Mouse (Mus musculus) thymus, adult 2 months (tissue): ENCODE measurements around the gene 2810004N23Rik. TPM values are rescaled to one million over a fixed set of nuclear protein-coding genes. Genes with fewer than 3 reads are reported as not detected.

Experiments used
- DNase-seq: peaks from one replicate; pipeline ENCODE4 v3.0.0; 2021
- H3K27ac ChIP-seq: fragments of 200-500 bp; 2 replicates; pipeline ENCODE4 v1.5.1; 2012; ENCODE audit warnings: low read length, control low read depth; ENCODE audit not compliant: control insufficient read depth, insufficient read depth
- H3K27me3 ChIP-seq: fragments of 200-500 bp; 2 replicates; pipeline ENCODE4 v1.6.1; 2012; ENCODE audit warnings: mild to moderate bottlenecking, low read length, moderate library complexity, mixed read lengths; ENCODE audit not compliant: control insufficient read depth, insufficient read depth
- H3K36me3 ChIP-seq: fragments of 200-500 bp; 2 replicates; pipeline ENCODE4 v1.6.1; 2012; ENCODE audit warnings: mild to moderate bottlenecking, low read length, moderate library complexity; ENCODE audit not compliant: control insufficient read depth, insufficient read depth
- H3K4me1 ChIP-seq: fragments of 200-500 bp; replicated peaks from 2 replicates; pipeline ENCODE4 v1.6.1; 2012; ENCODE audit warnings: low read length; ENCODE audit not compliant: control insufficient read depth, insufficient read depth
- H3K4me3 ChIP-seq: fragments of 200-500 bp; 2 replicates; pipeline ENCODE4 v1.5.1; 2012; ENCODE audit warnings: mild to moderate bottlenecking, low read length, control low read depth, moderate library complexity; ENCODE audit not compliant: control insufficient read depth, insufficient read depth
- CTCF ChIP-seq: fragments of 200-500 bp; IDR thresholded peaks from 2 replicates; pipeline ENCODE4 v1.5.1; 2012; ENCODE audit warnings: mild to moderate bottlenecking, control low read depth, low read length, moderate library complexity, borderline replicate concordance; ENCODE audit not compliant: control insufficient read depth, poor library complexity, insufficient read depth; ENCODE audit errors: extremely low read depth
- POLR2A ChIP-seq: fragments of 200-500 bp; IDR thresholded peaks from 2 replicates; pipeline ENCODE4 v1.6.1; 2012; ENCODE audit warnings: mild to moderate bottlenecking, low read length, control low read depth, moderate library complexity; ENCODE audit not compliant: control insufficient read depth, poor library complexity, insufficient read depth; ENCODE audit errors: extremely low read depth
- WGBS: fragments of 180-500 bp; shearing (Covaris S2); methylation state at CpG from one replicate; pipeline ENCODE4 v1.1.7; 2018; 5-methylcytosine and 5-hydroxymethylcytosine counted together
- polyA plus RNA-seq: library from polyadenylated mRNA; depleted of rRNA; stranded (reverse); fragments of >200 nt; gene quantifications from 2 replicates; pipeline ENCODE4 v1.2.3, GENCODE M21; 2012

The 2810004N23Rik gene
- polyA plus RNA-seq, 1 experiment = 18.7 TPM

- Histone ChIP-seq H3K4me3 (no peak overlapping the region), H3K36me3 (peaks cover 51% of the 10 kb centered on the region), H3K27ac (no peak overlapping the region), H3K4me1 (no peaks in the 10 kb centered on the region), H3K27me3 (no peaks in the 10 kb centered on the region)
- TF ChIP-seq POLR2A (no peak), CTCF (no peak)
- 95% methylated on average over 5 of the region's 5 CpGs for WGBS
- no peak for DNase-seq
Observed at GRCm38 (mm10) chr8:124888385-124888784, 25.5 kb upstream of the 2810004N23Rik start.

- H3K27ac ChIP-seq = no peak overlapping the region
- H3K36me3 ChIP-seq = peaks cover 82% of the 10 kb centered on the region
Observed at GRCm38 (mm10) chr8:124878946-124879526, 16.1 kb upstream of the 2810004N23Rik start.

GRCm38 (mm10) chr8:124878141-124878540 lies 15.2 kb upstream of the 2810004N23Rik start:
- H3K4me1 ChIP-seq = no peaks in the 10 kb centered on the region
- H3K27me3 ChIP-seq = no peaks in the 10 kb centered on the region
- no peak for TF ChIP-seq POLR2A
- TF ChIP-seq CTCF = no peak
- 94% methylated on average over 5 of the region's 5 CpGs for WGBS
- no peak for DNase-seq
- peaks cover 80% of the 10 kb centered on the region for H3K36me3 ChIP-seq
- no peak overlapping the region for H3K27ac ChIP-seq
- no peak overlapping the region for H3K4me3 ChIP-seq

More at GRCm38 (mm10) chr8:124878946-124879526, 16.1 kb upstream of the 2810004N23Rik start:
- WGBS = 93% methylated on average over 10 of the region's 10 CpGs
- TF ChIP-seq CTCF (no peak), POLR2A (no peak)
- no peaks in the 10 kb centered on the region for H3K4me1 ChIP-seq
- H3K4me3 ChIP-seq = no peak overlapping the region
- DNase-seq = no peak
- H3K27me3 ChIP-seq = no peaks in the 10 kb centered on the region

GRCm38 (mm10) chr8:124872690-124873089 lies 9.8 kb upstream of the 2810004N23Rik start:
- Histone ChIP-seq H3K36me3 (peaks cover 60% of the 10 kb centered on the region), H3K27ac (no peak overlapping the region), H3K27me3 (no peaks in the 10 kb centered on the region), H3K4me3 (no peak overlapping the region), H3K4me1 (no peaks in the 10 kb centered on the region)
- no peak for DNase-seq
- WGBS = 95% methylated on average over 5 of the region's 5 CpGs
- TF ChIP-seq POLR2A (no peak), CTCF (no peak)

GRCm38 (mm10) chr8:124872081-124872480 lies 9.2 kb upstream of the 2810004N23Rik start:
- 97% methylated on average over 7 of the region's 7 CpGs for WGBS
- TF ChIP-seq POLR2A (no peak), CTCF (no peak)
- Histone ChIP-seq H3K27ac (no peak overlapping the region), H3K4me1 (no peaks in the 10 kb centered on the region), H3K4me3 (no peak overlapping the region), H3K36me3 (peaks cover 55% of the 10 kb centered on the region), H3K27me3 (no peaks in the 10 kb centered on the region)
- DNase-seq = no peak

- WGBS = 97% methylated on average over 7 of the region's 7 CpGs
- TF ChIP-seq CTCF (no peak), POLR2A (no peak)
- Histone ChIP-seq H3K27me3 (no peaks in the 10 kb centered on the region), H3K27ac (no peak overlapping the region), H3K4me3 (no peak overlapping the region), H3K4me1 (no peaks in the 10 kb centered on the region), H3K36me3 (peaks cover 49% of the 10 kb centered on the region)
- DNase-seq = no peak
Observed at GRCm38 (mm10) chr8:124871474-124871873, 8.6 kb upstream of the 2810004N23Rik start.

- TF ChIP-seq POLR2A = no peak
- no peak for TF ChIP-seq CTCF
- WGBS = 98% methylated on average over 6 of the region's 6 CpGs
- no peak for DNase-seq
- Histone ChIP-seq H3K27me3 (no peaks in the 10 kb centered on the region), H3K4me3 (no peak overlapping the region), H3K4me1 (peaks cover 4% of the 10 kb centered on the region), H3K27ac (no peak overlapping the region), H3K36me3 (peaks cover 34% of the 10 kb centered on the region)
Observed at GRCm38 (mm10) chr8:124869708-124870107, 6.8 kb upstream of the 2810004N23Rik start.
